Mouse (Mus musculus) liver, embryonic 11.5 days (tissue): ENCODE measurements around the gene Evx1. TPM values are rescaled to one million over a fixed set of nuclear protein-coding genes. Genes with fewer than 3 reads are reported as not detected.

Experiments
- ATAC-seq: fragments of 200-750 bp; cut with Nextera tagmentation; replicated peaks from 2 replicates; pipeline ENCODE4 v1.8.0; 2017; ENCODE audit warnings: moderate number of reproducible peaks, mild to moderate bottlenecking, moderate TSS enrichment, moderate library complexity; ENCODE audit not compliant: low FRiP score
- DNase-seq: peaks from one replicate; pipeline ENCODE4 v3.0.0-alpha.2; 2017; ENCODE audit warnings: low spot score
- H3K27ac ChIP-seq: fragments of 300-500 bp; sonication (generic); 2 replicates; pipeline ENCODE4 v1.5.1; 2014; ENCODE audit warnings: mild to moderate bottlenecking, low read depth, low read length, control low read depth
- H3K27me3 ChIP-seq: fragments of 300-500 bp; sonication (generic); replicated peaks from 2 replicates; pipeline ENCODE4 v1.6.1; 2014; ENCODE audit warnings: low read length, mixed read lengths; ENCODE audit not compliant: control insufficient read depth, insufficient read depth
- H3K36me3 ChIP-seq: fragments of 300-500 bp; sonication (generic); 2 replicates; pipeline ENCODE4 v1.6.1; 2014; ENCODE audit warnings: mild to moderate bottlenecking, low read length, moderate library complexity, mixed read lengths; ENCODE audit not compliant: control insufficient read depth, insufficient read depth
- H3K4me1 ChIP-seq: fragments of 300-500 bp; sonication (generic); replicated peaks from 2 replicates; pipeline ENCODE4 v1.6.1; 2014; ENCODE audit warnings: low read length, mixed read lengths; ENCODE audit not compliant: control insufficient read depth, insufficient read depth
- H3K4me2 ChIP-seq: fragments of 300-500 bp; sonication (generic); 2 replicates; pipeline ENCODE4 v1.6.1; 2014; ENCODE audit warnings: mild to moderate bottlenecking, control low read depth, moderate library complexity
- H3K4me3 ChIP-seq: fragments of 300-500 bp; sonication (generic); 2 replicates; pipeline ENCODE4 v1.5.1; 2014; ENCODE audit warnings: low read depth, low read length, control low read depth
- H3K9ac ChIP-seq: fragments of 300-500 bp; sonication (generic); 2 replicates; pipeline ENCODE4 v1.6.1; 2014; ENCODE audit warnings: low read depth, low read length, control low read depth
- H3K9me3 ChIP-seq: fragments of 300-500 bp; sonication (generic); 2 replicates; pipeline ENCODE4 v1.6.1; 2016; ENCODE audit warnings: low read length, inconsistent platforms, mixed read lengths; ENCODE audit not compliant: control insufficient read depth
- WGBS: fragments of 180-500 bp; shearing (Covaris S2); extraction: QIAGEN DNeasy Blood & Tissue Kit; methylation state at CpG from one replicate; pipeline ENCODE4 v1.1.7; 2014; 5-methylcytosine and 5-hydroxymethylcytosine counted together
- polyA plus RNA-seq: library from polyadenylated mRNA; unstranded; fragments of >200 nt; fragmentation: Nextera tagmentation; extraction: Ambion mirVana; gene quantifications from 2 replicates; pipeline ENCODE4 v1.2.1, GENCODE M21; 2014

The Evx1 gene
- 0.12 TPM in 1 of 2 replicates, not detected in the other for polyA plus RNA-seq

DNA sequence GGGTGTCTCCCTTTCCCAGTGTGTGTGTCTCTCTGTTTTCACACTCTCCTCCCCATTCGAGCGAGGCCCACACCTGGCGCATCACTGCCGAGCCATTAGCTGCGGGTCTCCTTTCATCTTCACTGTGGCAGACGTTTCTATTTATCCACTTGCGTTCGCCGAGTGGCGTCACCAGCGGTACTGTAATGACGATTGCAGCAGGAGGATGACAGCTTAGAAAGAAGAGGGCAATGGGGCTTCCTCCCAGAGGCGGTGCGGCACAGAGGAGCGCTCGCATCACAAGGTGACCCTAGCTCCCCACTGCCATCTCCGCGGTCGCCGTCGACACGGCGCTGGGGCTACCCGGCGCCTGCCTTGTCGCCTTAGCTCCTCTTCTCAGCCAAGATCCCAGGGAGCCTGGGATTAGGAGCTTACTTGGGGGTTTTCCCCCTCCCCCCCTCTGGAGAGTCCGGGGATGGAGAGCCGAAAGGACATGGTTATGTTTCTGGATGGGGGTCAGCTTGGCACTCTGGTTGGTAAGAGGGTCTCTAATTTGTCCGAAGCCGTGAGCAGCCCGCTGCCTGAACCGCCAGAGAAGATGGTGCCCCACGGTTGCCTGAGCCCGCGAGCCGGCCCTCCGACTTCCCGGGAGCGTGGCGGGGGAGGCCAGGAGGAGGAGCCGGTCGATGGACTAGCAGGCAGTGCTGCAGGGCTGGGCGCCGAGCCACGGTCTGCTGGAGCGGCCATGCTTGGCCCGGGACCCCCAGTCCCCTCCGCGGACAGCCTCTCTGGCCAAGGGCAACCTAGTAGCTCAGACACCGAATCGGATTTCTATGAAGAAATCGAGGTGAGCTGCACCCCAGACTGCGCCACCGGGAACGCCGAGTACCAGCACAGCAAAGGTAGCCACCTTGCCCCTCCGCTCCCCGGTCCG is at the start of gene Evx1:
Evx1 (plus strand) TSS at position 108 of the 913 bp plus-strand sequence.
- no peaks in the 10 kb centered on the region for H3K9me3 ChIP-seq
- no peak for ATAC-seq
- no peaks in the 10 kb centered on the region for H3K36me3 ChIP-seq
- H3K27ac ChIP-seq = no peak within 1 kb of the TSS
- peaks cover 3% of the 10 kb centered on the region; the same call in 1 of the 2 replicates for H3K4me1 ChIP-seq
- peak within 1 kb of the TSS; percentile 18 for H3K4me2 ChIP-seq
- H3K9ac ChIP-seq = no peak within 1 kb of the TSS
- peak; percentile 48 for DNase-seq
- WGBS = 2% methylated on average over 59 of the region's 59 CpGs
- peak within 1 kb of the TSS; percentile 26; the same call in 1 of the 2 replicates for H3K4me3 ChIP-seq
- peaks cover 100% of the 10 kb centered on the region for H3K27me3 ChIP-seq

DNA sequence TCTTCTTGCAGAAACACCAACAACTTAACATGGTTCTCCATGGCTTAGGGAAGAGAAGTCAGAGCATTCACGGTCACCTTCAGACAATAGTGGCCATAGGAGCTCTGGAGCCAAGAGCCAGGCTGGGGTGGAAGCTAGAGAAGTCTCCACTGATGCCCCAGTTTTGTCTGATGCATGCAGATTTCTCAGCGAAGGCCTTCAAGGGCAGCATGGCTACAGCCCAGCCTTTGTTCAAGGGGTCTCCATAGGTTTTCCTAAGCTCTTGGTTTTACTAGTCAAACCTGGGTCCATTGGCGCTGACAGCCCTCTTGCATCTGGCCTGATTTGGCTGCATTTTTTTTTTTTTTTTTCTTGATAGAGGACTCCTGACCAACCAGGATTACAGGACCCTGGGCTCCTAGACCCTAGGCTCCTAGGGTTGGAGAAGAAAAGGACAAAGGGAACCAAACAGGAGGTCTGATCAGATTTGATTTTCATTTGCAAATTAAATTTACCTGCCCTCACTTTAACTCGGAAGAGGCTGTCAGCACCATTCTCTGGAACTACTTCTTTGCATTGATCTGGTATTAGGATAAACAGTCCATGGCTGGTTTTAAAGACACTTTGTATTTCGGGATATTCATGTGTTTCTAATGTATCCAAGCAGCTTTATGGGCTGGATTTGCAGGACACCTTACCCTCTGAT is 49.0 kb upstream of the Evx1 start:
- Histone ChIP-seq H3K27me3 (peaks cover 98% of the 10 kb centered on the region), H3K36me3 (no peaks in the 10 kb centered on the region), H3K4me3 (no peak overlapping the region), H3K9ac (no peak overlapping the region), H3K9me3 (no peaks in the 10 kb centered on the region), H3K4me2 (no peak overlapping the region), H3K27ac (no peak overlapping the region), H3K4me1 (0 out of 2 replicates have a peak, but pooled peaks cover 6% of the 10 kb centered on the region)
- ATAC-seq (no peak), DNase-seq (no peak)
- WGBS = 4% methylated on average over 5 of the region's 5 CpGs

DNA sequence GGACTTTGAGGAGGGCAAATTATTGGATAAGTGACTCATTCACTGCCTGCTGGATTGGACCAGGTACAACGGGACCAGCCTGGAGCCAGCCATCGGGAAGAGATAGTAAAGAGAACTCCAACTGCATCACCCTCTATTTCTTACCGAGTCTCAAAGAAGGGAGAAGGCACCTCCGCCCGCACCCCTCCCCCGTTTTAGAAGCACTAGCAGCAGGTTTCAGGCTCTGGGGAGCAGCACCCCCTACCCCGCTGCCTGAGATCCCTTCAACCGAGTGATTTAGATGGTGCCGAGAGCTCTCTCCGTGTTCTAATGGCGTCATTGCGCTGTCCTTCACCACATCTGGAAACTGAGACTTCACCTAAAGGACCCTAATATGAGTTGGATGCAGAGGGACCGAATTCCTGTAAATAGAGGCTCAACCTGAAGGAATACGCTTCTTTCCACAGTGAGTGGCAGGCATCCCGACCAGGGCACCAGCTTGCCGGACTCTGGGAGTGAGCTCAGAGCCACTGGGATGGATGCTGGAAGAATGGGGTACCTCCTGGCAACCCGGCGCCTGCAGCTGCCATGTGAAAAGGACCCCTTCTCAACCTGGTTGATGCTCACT is 47.9 kb upstream of the Evx1 start:
- ATAC-seq (no peak), DNase-seq (no peak)
- Histone ChIP-seq H3K4me3 (no peak overlapping the region), H3K9ac (no peak overlapping the region), H3K27ac (no peak overlapping the region), H3K4me1 (0 out of 2 replicates have a peak, but pooled peaks cover 3% of the 10 kb centered on the region), H3K27me3 (peaks cover 98% of the 10 kb centered on the region), H3K9me3 (no peaks in the 10 kb centered on the region), H3K4me2 (no peak overlapping the region), H3K36me3 (no peaks in the 10 kb centered on the region)
- 4% methylated on average over 18 of the region's 18 CpGs for whole genome bisulfite sequencing

DNA sequence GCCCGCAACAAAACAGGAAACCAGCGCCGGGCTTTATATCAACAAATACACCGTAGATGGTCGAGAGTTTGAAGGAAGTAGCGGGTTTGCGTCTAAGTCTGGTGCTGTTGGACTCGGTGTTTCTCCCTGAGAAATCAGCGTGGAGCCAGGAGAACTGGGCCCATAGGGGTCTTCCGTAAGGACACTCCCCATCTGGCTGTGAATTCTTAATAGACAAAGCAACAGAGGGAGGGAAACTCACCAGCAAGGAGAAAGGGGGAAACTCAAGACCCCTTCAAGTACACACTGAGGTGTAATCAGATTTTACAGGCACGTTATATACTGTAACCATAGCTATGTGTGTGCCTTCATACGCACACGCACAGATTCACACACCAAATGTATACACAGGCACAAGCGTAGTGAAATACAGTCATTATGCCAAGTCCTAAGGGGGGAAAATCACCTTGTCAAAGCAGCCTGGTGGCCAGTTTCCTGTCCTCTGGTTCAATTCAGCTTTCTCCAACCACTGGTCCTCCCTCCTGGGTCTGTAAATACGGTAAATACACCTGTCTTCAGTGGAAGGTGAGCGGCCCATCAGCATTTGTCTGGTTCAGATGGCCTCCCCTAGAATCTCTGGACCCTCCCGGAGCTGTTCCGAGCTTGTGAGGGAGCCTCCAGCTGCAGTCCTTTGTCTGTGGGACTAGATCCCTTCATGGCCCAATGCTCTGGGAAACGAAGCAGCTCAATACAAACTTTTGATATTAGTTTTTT is 47.2 kb upstream of the Evx1 start:
- DNase-seq = peak; percentile 50
- H3K4me2 ChIP-seq = no peak overlapping the region

DNA sequence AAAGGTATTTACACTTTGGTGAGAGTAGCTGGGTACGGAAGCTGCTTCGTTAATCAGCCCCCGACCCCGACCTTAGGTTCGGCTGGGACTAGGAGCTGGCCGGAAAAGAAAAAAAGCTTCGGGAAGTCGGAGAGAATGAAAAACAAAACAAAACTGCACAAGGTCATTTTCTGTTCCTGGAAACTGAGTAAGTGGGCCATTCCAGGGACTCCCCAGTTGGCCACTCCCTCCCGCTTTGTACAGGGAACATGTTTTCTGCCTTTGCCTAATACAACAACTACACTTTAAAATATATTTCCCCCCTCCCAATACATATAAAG is 46.7 kb upstream of the Evx1 start:
- ATAC-seq (no peak), DNase-seq (no peak)
- H3K4me1 ChIP-seq = no peaks in the 10 kb centered on the region
- no peak overlapping the region for H3K4me2 ChIP-seq
- no peak overlapping the region for H3K9ac ChIP-seq
- H3K36me3 ChIP-seq = no peaks in the 10 kb centered on the region
- H3K27me3 ChIP-seq = peaks cover 98% of the 10 kb centered on the region
- H3K9me3 ChIP-seq = no peaks in the 10 kb centered on the region
- H3K27ac ChIP-seq = no peak overlapping the region
- no peak overlapping the region for H3K4me3 ChIP-seq
- 4% methylated on average over 9 of the region's 9 CpGs for WGBS

More for the DNA sequence above, 47.2 kb upstream of the Evx1 start:
- Histone ChIP-seq H3K9ac (no peak overlapping the region), H3K36me3 (no peaks in the 10 kb centered on the region), H3K27ac (no peak overlapping the region), H3K27me3 (peaks cover 98% of the 10 kb centered on the region), H3K4me3 (no peak overlapping the region), H3K4me1 (0 out of 2 replicates have a peak, but pooled peaks cover 1% of the 10 kb centered on the region), H3K9me3 (no peaks in the 10 kb centered on the region)
- 3% methylated on average over 19 of the region's 19 CpGs for WGBS
- no peak for ATAC-seq

DNA sequence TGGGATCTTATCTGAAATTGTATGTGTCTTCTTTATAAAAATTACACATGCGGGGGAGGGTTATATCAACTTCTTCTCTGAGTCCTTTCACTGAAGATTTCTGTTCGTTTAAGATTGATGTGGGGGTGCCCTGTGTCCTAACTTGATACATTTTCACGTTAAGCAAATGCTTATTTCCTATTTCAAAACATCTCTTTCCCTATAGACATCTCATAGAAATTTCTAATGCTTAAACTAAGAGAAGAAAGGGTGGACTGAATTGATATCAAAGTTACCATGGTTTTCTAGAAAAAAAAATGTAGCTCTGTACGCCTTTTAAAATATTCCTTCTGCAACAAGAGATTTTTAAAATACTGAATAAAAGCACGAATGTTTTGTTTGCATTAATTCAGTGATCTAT is 46.1 kb upstream of the Evx1 start:
- ATAC-seq (no peak), DNase-seq (no peak)
- no peak overlapping the region for H3K27ac ChIP-seq
- no peaks in the 10 kb centered on the region for H3K4me1 ChIP-seq
- H3K36me3 ChIP-seq = no peaks in the 10 kb centered on the region
- no peaks in the 10 kb centered on the region for H3K9me3 ChIP-seq
- no peak overlapping the region for H3K9ac ChIP-seq
- H3K4me2 ChIP-seq = no peak overlapping the region
- no peak overlapping the region for H3K4me3 ChIP-seq
- peaks cover 97% of the 10 kb centered on the region for H3K27me3 ChIP-seq
- WGBS = 21% methylated on average over 5 of the region's 5 CpGs

DNA sequence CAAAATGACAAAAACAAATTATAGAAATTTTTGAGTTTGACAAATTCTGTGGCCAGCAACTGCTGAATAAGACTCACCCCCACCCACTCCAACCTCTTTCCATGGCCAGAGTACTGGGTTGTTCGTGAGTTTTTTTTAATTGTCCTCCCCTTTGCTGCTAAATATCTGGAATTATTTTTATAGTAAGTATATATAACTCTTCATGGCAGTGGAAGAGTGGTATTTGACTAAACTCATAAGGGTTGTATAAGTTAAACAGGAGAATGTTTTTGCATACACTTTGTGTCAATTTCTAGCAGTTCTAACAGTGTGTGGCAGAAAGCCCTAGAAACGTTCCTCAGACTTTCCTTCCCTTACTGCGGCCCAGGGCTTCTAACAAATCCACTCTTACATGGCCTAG is 45.6 kb upstream of the Evx1 start:
- Histone ChIP-seq H3K9me3 (no peaks in the 10 kb centered on the region), H3K4me3 (no peak overlapping the region), H3K4me1 (no peaks in the 10 kb centered on the region), H3K27ac (no peak overlapping the region), H3K4me2 (no peak overlapping the region), H3K36me3 (no peaks in the 10 kb centered on the region), H3K9ac (no peak overlapping the region), H3K27me3 (peaks cover 97% of the 10 kb centered on the region)
- 9% methylated on average over 3 of the region's 3 CpGs for WGBS
- DNase-seq (no peak), ATAC-seq (no peak)

DNA sequence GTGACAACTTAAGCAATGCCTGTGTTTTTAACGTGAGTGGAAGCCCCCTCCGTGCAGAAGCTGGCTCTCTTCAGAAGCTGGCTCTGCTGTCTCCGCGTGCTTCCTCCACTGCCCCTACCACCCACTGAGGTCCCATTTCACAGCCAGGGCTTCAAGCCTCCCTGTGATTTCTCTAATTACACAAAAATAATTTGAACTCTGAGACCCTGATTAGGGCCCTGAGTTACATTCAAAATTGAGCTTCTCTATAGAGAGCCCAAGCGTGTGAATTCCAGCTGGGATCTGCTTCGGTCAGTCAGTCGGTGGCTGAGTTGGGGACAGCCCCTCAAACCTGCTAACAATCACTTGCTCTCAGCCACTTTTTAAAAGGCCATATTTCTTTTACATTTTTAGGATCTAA is 45.0 kb upstream of the Evx1 start:
- no peak overlapping the region for H3K4me2 ChIP-seq
- WGBS = 9% methylated on average over 7 of the region's 7 CpGs
- no peak overlapping the region for H3K27ac ChIP-seq
- H3K27me3 ChIP-seq = peaks cover 97% of the 10 kb centered on the region
- H3K9ac ChIP-seq = no peak overlapping the region
- ATAC-seq = no peak
- H3K4me1 ChIP-seq = no peaks in the 10 kb centered on the region
- H3K9me3 ChIP-seq = no peaks in the 10 kb centered on the region
- no peaks in the 10 kb centered on the region for H3K36me3 ChIP-seq
- H3K4me3 ChIP-seq = no peak overlapping the region
- no peak for DNase-seq
